Mouse (Mus musculus) bone marrow macrophage, adult 2 months (primary cell): ENCODE measurements at regions not wholly inside any gene's neighbourhood (a gene's known extent, or its start where the extent isn't known, plus 50 kb on each side); places are given as distances from the start of the nearest gene placed in this dataset.

ENCODE experiments used
- H3K27ac ChIP-seq: 2 replicates; pipeline ENCODE4 v1.5.1; 2012; ENCODE audit warnings: low read depth, low read length; ENCODE audit not compliant: insufficient read depth
- H3K4me1 ChIP-seq: 2 replicates; pipeline ENCODE4 v1.6.1; 2012; ENCODE audit warnings: low read length; ENCODE audit not compliant: control insufficient read depth, insufficient read depth
- H3K4me3 ChIP-seq: 2 replicates; pipeline ENCODE4 v1.5.1; 2012; ENCODE audit warnings: mild to moderate bottlenecking, low read length, moderate library complexity; ENCODE audit not compliant: insufficient read depth
- CTCF ChIP-seq: IDR thresholded peaks from 2 replicates; pipeline ENCODE4 v1.5.1; 2012; ENCODE audit warnings: low read depth, mild to moderate bottlenecking, low read length, moderate library complexity
- POLR2A ChIP-seq: IDR thresholded peaks from 2 replicates; pipeline ENCODE4 v1.6.1; 2012; ENCODE audit warnings: mild to moderate bottlenecking, low read depth, low read length, borderline replicate concordance

DNA sequence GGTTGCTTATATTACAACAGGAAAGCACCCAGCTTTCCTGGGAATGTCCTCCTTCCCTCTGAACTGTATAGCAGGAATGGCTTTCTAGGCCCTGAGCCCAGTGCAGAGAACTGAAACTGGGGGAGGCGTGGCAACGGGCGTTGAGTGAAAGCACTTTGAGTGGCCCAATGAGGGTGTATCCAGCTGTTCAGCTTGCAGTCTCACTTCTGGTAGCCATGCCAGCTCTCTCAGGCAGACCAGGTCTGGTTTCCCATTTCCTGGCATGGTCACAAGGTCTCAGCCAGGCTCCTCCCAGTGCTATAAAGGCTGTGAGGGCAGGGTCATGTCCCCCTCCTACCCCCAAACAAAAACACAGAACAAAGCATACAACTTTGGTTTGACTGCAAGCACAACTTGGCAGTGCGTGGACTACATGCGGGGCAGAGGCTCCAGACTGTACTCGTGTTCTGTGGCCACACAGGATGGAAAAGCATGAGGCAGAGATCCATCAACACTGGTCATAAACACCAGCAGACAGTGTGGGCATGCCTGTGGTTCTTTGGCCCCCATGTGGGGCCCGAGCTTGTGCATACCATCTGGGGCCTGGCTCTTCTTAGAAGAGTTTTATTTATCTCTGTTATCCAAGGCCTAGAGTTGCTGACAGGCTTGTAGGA, 69.1 kb upstream of the Thpo start:
- peaks cover 2% of the 10 kb centered on the region; the same call in 1 of the 2 replicates for H3K4me1 ChIP-seq
- H3K4me3 ChIP-seq = no peak overlapping the region
- TF ChIP-seq POLR2A (no peak), CTCF (no peak)
- no peak overlapping the region for H3K27ac ChIP-seq

DNA sequence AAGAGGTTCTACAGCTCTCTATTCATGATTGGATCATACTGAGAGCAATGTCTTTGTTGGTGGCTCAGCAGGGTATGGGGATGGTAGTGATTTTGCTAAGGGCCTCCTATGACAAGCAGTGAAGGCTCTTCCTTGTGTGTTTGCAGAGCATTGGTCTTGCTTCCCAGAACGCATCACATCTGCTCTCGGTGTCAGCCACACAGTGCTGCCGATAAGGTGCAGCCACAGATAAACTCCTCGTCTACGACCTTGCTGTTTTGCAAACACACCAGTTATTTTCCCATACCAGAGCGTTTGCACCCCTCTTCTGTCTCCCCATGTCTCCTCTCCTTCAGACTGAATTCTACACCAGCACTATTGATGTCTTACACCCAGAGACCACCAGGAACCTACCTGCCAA, 68.4 kb upstream of the Thpo start:
- TF ChIP-seq POLR2A = no peak
- no peak for TF ChIP-seq CTCF
- Histone ChIP-seq H3K4me1 (peaks cover 2% of the 10 kb centered on the region; the same call in 1 of the 2 replicates), H3K27ac (no peak overlapping the region), H3K4me3 (no peak overlapping the region)

DNA sequence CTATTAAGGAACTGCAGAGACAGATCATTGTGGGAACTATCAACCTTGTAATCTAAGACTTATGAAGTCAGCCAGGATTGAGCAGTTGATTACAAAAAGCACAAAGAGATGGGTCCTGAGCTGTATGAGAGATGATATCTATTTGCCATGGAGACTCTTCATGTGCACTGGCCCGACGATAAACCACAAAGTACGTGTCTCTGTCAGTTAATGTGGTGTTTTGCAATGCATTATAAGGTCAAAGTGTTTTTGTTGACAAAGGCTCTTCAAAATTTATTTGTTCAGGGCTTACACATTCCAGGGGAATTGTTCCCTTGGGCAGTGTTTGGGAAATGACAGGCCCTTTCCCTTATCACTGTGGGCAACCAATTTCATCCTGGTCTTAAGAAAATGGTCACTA, 65.7 kb upstream of the Thpo start:
- H3K4me1 ChIP-seq = peaks cover 2% of the 10 kb centered on the region; the same call in 1 of the 2 replicates
- H3K4me3 ChIP-seq = no peak overlapping the region
- TF ChIP-seq POLR2A = no peak
- no peak for TF ChIP-seq CTCF
- H3K27ac ChIP-seq = no peak overlapping the region

DNA sequence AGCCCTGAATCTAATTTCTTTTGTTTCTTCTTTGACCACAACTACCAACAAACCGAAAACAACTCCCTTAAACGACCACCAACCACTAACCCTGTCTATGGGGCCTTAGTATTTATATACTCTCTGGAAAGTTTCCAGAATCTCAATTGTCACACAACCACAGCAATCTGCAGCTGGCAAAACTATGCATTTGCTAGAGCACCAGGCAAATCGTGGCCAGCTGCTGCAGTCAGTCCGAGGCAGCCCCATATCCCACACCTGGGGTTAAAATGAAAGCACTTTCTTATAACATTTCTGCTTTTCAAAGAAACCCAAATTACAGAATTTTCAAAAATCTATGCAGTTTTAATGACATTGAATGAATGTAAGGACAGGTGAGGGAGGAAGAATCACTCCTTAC, 63.8 kb upstream of the Thpo start:
- Histone ChIP-seq H3K4me1 (peaks cover 1% of the 10 kb centered on the region; the same call in 1 of the 2 replicates), H3K4me3 (no peak overlapping the region)
- TF ChIP-seq POLR2A = no peak
- no peak for TF ChIP-seq CTCF

DNA sequence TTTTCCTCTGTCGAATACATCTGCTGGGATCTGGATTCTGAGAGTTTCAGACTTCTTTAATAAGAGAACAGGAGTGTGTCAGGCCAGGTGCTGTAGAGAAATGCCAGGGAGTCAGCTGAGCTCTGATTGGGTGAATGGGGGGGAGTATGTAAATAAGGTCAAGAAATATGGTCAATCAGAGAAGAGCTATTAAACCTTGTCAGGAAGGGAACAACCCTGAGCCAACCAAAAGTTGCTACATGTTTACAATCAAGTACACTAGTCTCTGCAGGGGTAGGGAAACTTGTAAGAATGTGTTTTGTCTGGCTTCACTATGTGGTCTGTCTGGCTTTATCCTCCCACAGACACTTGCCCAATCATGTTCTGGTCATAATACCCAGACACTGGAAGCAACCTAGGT, 60.4 kb upstream of the Thpo start:
- H3K4me3 ChIP-seq = no peak overlapping the region
- no peak for TF ChIP-seq CTCF
- TF ChIP-seq POLR2A = no peak
- no peaks in the 10 kb centered on the region for H3K4me1 ChIP-seq

More for the DNA sequence above, 63.8 kb upstream of the Thpo start:
- H3K27ac ChIP-seq = no peak overlapping the region

More for the DNA sequence above, 60.4 kb upstream of the Thpo start:
- no peak overlapping the region for H3K27ac ChIP-seq
